Mouse (Mus musculus): ENCODE data around the gene Slc39a7.

The Slc39a7 gene

DNA sequence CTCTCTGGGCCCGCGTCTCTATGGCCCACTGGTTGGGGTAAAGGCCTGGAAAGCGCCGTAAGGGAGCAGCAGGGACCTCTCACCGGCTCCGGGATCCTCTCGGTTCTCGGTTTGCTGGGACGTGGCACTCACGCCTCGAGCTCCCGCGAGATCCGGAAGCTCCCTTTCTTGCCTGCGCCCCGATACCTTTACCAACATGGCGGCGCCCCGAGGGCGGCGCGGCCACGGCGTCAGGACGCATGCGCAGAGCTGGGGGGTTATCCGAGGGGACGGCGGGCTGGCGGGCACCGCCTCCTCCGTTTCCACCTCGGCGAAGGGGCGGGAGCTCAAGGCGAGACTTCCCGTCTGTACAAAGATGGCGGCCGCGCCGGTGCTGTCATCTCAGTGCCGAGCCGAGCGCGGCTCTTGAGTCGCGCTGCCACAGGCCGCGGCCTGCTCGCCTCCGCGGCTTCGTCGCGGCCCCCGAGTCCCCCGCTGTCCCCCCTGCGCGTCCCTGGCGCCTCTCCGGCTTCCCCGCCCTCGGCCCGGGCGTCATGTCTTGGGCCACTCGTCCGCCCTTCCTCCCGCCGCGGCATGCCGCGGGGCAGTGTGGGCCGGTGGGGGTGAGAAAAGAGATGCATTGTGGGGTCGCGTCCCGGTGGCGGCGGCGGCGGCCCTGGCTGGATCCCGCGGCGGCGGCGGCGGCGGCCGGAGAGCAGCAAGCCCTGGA is at the start of gene Slc39a7, which contains the start of gene Rxrb:
Gene Slc39a7, minus strand, starts transcription at position 218 of the 709 bp plus-strand sequence.
Gene Rxrb, plus strand, starts transcription at position 348 of the 709 bp plus-strand sequence.
- peak; percentile 100 for DNase-seq (ENCODE audit: low spot score)

DNA sequence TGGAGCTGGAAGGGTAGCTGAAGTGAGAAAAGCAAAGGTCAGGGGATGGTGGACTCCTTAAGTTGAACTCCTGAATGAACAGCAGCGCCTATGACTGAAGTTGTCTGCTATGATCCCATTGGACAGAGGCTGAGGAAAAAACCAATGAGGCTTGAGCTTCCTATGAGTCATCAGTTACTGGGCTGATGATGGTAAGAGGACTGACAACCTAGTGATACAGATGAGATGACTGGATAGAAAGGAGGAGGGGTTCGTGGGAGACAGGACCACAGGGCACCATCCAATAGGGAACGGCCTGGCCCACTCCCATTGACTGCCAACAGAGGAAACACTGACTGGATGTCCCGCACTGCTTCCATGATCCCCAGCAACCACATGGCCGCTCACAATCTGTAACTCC is 48.1 kb upstream of the Slc39a7 start:
- DNase-seq (ENCODE audit: low spot score), result no peak

DNA sequence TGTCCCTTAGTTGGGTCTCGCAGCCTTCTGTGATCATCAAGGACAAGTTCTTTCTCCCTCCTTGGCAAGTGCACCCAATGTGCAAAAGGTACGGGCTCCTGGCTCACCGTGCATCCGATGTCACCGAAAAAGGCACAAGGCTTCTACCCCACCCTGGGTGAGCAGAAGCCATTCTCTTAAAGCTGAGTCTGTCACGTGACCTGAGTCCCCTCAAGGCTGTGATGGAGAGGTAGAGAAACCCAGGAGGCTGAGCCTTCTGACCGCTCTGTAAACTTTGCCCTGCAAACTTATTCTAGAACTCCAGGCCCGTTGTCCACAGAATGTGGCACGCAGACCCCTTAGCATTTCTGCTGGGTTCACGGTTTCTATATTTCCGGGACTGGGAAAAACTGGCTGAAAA is 47.5 kb upstream of the Slc39a7 start:
- no peak for DNase-seq (ENCODE audit: low spot score)

DNA sequence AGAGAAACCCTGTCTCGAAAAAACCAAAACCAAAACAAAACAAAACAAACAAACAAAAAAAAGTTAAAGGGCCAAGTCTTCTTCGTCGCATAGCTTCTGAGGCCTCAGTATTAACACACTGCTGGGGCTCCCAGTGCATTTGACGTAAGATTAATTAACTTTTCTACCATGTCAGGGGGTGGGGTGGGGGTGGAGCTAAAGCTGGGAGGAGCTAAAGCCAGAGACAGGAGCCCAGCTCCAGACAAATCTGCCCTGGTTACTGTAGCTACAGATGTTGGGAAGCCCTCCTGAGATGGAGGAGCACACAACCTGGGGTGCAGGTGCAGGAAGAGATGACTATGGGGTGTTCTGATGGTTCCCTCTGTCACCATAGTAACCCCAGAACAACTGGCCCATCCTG is 46.7 kb upstream of the Slc39a7 start:
- no peak for DNase-seq (ENCODE audit: low spot score)

DNA sequence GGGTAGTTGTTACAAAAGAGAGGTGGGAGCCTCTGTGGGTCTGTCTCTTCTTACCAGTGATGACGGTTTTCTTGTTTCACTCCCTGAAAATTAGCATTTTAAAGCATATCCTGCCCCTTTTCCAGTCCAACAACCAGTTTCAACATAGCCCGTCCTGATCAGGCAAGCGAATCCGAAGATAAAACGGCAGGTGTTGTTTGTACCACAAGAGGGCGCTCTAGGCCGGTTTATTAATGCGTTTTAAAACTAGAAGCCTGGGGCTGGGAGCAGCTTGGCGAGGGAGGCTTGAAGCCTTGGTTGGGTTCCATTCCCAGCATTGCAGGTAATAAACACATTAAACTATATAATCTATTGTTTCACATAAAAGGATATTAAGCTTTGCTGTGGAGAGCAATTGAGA is 46.1 kb upstream of the Slc39a7 start:
- peak; percentile 67 for DNase-seq (ENCODE audit: low spot score)

DNA sequence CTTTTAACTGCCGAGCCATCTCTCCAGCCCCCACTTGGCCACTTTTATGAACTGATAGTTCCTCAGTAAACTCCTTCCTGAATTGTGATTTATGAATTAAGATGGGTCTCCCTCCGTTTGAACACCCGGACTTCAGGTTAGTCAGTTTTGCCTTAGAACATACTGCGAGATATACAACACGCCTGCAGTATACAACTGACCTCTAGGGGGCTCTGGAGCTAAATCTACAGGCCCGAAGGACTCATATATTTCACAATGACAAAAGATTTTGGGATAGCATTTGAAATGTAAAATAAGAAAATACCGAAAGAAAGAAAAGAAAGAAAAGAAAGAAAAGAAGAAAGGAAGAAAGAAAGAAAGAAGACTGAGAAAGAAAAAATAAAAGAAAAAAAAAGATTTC is 43.8 kb upstream of the Slc39a7 start:
- DNase-seq (ENCODE audit: low spot score), result peak; percentile 58

DNA sequence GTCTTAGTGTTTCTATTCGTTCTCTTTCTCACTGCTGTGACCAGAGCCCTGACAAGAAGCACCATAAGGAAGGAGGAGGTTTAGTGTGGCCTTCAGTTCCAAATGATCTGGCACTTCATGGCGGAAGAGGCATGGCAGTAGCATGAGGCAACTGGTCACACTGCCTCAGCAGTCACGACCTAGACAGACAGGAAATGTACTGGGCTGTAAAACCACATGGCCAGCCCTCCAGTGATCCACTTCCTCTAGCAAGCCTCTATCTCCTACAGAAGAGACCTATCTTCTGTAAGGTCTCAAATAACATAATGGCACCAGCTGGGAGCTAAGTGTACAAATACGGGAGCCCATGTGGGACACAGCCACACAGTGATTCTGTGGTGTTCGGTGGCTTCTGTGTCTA is 40.6 kb upstream of the Slc39a7 start:
- DNase-seq (ENCODE audit: low spot score), result no peak

DNA sequence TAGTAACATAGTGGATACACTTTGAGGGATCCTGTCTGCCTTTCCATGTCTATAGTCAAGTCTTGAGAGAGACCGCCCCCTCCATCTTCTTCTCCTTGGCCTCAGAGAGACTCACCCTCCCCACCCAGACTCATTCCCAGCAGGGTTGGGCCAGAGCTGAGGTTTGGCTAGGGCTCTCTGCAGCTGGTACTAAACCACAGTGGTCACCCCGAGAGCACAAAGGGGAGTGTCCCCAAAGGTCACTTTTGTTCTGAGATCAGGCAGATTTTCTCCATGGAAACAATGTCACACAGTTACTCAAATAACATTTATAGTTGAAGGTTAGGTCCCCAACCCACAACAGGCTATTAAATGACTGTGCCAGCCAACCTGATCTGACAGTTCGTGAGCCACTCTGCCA is 37.4 kb upstream of the Slc39a7 start:
- DNase-seq (ENCODE audit: low spot score), result no peak

DNA sequence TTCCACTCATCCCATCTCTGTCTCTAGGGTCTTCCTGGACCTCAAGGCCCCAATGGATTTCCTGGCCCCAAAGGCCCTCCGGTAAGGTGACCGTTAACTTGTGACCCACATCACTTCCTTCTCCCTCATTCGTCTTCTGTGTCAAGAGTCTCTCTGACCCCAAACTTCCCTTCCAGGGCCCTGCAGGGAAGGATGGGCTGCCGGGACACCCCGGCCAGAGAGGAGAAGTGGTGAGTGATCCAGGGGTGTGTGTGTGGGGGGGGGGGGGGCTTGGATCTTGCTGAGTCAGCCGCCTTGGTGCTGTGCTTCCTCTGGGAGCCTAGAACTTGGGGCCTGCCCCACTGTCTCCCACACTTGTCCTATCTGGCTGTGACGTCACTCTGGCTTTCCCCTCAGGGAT is 25.7 kb upstream of the Slc39a7 start:
- DNase-seq (ENCODE audit: low spot score), result no peak

DNA sequence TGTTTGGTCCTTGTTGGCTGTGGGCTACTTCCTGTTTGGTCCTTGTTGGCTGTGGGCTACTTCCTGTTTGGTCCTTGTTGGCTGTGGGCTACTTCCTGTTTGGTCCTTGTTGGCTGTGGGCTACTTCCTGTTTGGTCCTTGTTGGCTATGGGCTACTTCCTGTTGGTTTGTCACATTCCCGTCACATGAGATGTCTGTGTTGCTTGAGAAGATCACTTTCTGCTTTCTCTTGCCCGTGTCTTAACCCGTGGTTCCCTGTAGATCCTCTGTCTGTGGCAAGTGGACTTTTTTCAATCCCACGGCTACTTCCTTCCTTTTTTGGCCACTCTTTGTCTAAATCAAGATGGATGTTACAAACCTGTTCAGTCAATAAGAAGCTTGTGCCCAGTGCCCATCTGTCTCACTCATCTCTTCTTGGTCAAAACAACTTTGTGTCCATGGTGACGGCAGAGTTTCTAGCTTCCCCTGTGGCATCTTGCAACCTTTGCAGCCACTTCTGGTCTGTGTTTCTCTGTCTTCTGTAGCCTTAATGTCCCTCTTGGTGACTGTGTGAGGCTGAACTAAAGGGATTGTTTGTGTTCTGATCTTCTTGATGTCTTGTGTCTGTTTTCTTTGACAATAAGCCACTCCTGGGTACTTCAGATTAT is 16.0 kb upstream of the Slc39a7 start:
- DNase-seq (ENCODE audit: low spot score), result no peak

DNA sequence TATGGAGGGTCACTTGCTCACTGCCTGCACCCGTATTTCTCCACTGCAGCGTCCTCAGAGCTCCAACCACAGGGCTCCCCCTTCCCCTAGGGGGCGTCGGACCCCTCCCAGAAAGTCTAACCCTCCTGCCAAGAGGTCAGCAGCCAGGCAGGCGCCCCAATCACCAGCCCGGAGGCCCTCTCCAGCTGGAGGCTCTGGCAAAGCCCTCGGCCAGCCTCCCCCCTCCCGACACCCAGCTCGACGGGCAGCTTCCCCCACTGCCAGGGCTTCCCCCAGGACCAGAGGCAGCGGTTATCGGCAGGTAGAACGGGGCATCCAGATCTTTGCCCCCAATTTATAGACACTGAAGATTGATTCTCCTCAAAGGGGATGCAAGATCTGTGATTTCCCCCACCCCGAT is 14.5 kb upstream of the Slc39a7 start:
- no peak for DNase-seq (ENCODE audit: low spot score)

DNA sequence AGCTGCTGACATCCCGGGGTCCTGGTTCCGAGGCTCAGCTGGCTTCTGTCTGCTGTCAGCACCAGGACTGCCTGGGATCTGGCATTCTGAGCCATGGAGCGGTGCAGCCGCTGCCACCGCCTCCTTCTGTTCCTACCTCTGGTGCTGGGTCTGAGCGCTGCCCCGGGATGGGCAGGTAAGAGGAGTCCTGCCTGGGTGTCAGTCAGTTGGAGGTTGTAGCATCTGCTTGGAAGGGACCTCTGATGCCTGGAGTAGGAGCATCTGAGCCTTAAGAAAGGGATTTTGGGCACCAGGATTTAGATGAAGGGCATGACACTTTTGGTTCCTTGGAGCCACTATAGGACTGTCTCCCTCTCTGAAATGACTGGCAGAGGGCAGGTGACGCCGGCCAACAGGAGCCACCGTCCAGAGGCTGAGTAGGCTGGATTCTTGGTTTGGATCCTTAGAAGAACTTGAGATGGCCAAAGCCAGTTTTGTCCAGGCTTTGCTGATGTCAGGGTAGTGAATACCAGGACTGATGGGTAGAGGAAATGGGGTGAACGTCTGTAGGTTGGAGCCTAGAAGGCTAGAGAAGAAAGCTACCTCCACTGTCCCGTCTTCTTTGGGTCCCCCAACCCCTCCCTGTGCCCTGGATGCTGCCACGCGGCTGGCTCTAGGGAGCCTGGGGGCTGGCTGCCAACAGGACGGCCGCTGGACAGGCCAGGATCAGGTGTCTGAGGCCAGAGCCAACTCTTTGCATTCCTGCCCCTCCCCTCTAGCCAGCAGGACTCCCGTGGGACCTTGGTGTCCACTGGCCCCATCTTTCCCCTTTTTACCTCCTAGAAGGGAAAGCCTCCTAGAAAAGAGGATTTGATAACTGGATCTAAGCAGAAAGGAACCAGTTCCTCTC is 8.3 kb upstream of the Slc39a7 start:
- no peak for DNase-seq (ENCODE audit: low spot score)

DNA sequence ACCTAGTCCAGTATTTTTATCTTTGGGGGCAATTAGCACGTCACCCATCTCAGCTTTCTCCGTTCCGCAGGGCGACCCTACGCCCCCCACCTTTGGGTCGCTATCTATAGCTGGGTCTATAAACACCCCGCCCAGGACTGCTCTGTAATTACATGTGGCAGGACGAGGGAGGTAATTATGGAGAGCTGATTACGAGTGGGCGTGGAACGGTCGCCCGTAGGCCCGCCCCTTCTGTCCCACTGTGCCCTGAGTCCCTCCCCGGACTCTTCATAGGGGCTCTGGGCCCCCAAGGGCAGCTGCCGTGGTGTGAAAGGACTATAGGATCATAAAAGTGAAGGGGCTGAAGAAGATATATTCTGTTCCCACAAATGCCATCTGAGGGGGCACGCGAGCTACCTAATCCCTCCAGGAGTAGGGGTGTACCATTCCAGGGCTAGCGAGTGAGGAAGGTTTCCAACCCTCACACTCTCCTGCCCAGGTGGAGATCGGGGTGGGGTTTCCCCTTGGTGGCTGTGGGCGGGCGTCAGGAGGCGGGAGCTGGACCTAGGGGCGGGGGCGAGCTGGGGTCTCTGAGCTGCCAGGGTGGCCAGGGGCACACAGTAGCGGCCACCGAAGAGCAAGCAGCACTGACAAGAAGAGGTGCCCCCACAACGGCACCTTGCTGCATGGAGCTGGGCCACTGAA is 7.5 kb upstream of the Slc39a7 start, which contains the start of gene Col11a2:
Gene Col11a2, plus strand, starts transcription at position 560 of the 684 bp plus-strand sequence.
- DNase-seq (ENCODE audit: low spot score), result no peak

DNA sequence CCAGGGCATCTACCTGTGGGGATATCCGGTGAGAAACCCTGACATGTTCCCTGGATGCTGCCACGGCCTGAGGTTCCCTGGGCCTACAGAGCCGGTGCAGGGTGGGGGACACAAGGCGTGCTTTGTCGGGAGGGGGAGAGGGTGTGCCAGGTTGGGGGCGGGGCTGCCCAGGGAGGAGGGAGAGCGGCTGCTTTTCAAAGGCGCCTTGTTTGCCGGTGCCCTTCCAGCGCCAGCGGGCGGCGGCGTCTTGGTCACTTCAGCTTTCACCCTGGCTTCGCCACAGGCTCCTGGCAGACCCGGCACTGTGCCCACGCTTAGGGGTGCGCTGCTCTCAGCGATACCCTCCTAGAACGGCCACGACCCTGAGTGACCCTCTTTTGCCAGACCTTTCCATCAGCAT is 7.0 kb upstream of the Slc39a7 start:
- no peak for DNase-seq (ENCODE audit: low spot score)

DNA sequence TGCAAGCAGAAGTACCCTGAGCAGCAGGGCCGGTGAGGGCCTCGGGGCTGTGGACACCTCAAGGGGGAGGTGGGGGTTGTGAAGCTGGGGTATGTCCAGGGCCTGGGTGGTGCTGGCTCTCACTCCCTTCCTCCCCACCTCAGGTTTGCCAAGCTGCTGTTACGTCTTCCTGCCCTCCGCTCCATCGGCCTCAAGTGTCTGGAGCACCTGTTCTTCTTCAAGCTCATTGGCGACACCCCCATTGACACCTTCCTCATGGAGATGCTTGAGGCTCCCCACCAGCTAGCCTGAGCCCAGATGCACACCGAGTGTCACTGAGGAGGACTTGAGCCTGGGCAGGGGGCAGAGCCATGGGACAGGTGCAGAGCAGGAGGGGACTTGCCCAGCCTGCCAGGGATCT is 5.8 kb upstream of the Slc39a7 start:
- DNase-seq (ENCODE audit: low spot score), result no peak

DNA sequence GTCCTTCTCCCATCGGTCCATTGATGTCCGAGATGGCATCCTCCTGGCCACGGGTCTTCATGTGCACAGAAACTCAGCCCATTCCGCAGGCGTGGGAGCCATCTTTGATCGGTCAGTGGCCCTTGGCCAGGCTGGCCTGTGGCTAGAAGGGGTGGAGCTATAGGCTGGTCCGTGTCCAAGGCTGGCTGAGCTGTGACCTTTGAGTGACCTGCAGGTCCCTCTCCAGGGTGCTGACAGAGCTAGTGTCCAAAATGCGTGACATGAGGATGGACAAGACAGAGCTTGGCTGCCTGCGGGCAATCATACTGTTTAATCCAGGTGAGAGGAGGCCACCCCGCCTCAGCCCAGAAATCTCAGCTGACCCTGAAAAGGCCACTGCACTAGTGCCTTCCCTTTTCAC is 5.2 kb upstream of the Slc39a7 start:
- no peak for DNase-seq (ENCODE audit: low spot score)

DNA sequence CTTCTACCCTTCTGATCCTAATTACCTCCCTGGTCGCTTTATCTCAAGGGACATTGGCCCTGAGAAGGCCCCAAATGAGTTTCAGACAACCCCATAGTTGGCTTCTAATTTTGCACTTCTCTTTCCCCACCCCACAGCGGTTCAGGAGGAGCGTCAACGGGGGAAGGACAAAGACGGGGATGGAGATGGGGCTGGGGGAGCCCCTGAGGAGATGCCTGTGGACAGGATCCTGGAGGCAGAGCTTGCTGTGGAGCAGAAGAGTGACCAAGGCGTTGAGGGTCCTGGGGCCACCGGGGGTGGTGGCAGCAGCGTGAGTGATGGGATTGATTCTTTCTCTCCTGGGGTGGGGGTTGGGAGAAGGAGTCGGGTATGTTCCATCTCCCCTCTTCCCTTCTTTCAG is 4.0 kb upstream of the Slc39a7 start:
- no peak for DNase-seq (ENCODE audit: low spot score)

DNA sequence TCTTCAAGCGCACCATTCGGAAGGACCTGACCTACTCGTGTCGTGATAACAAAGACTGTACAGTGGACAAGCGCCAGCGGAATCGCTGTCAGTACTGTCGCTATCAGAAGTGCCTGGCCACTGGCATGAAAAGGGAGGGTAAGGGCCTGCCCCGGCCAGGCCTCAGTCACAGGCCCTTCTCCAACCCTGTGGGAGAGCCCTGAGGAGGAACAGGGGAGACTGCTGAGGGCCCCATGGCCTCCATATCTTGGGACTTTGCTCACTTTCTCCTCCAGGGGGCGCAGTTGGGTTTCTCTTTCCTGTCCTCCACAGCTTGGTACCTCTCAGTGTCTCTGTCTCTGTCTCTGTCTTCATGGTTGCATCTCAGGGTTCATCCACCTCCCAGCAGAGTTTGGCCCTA is 2.6 kb upstream of the Slc39a7 start:
- peak; percentile 72 for DNase-seq (ENCODE audit: low spot score)

DNA sequence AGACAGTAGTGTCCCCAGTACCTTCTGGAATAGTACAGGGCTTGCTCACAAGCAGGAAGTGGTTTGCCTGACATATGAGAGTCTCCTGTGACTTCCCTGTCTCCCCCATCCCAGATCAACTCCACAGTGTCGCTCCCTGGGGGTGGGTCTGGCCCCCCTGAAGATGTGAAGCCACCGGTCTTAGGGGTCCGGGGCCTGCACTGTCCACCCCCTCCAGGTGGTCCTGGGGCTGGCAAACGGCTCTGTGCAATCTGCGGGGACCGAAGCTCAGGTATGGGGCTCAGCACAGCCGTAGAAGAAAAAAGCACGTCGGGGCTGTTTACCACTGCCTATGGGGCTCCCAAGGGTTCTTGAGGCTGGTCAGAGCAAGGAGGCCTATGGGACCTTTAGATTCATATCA is 2.0 kb upstream of the Slc39a7 start:
- DNase-seq (ENCODE audit: low spot score), result no peak

DNA sequence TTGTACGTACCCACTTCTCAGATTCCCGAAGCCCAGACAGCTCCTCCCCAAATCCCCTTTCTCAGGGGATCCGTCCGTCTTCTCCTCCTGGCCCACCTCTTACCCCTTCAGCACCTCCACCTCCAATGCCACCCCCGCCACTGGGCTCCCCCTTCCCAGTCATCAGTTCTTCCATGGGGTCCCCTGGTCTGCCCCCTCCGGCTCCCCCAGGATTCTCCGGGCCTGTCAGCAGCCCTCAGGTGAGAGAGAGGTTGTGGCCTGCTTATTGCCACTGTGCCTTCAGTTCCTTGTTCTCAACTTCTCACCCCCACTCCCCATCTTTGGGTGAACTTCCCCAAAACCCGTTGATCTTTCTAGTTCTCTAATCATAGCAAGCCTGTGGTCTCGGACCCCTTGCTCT is 1.3 kb upstream of the Slc39a7 start:
- DNase-seq (ENCODE audit: low spot score), result no peak

DNA sequence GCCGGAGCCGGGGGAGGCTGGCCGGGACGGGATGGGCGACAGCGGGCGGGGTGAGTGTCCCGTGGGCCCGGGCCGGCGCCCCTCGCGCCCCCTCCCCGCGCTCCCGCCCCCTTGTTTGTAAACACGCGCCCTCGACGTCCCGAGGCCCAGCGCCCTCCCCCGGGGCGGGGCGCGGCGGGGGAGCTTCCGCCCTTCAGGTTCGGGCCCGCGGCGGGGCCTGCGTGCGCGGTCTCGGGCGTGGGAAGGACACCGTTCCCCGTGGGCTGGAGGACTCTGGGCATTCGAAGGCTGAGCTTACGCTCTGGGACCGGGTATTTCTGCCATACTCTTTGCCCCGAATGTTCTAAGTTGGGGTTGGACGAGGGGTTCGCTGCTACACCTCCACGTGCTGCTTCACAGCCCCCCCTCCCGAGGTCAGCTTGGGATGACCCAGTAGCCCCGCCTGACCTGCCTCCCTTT is 721 bp upstream of the Slc39a7 start:
- DNase-seq (ENCODE audit: low spot score), result peak; percentile 71

DNA sequence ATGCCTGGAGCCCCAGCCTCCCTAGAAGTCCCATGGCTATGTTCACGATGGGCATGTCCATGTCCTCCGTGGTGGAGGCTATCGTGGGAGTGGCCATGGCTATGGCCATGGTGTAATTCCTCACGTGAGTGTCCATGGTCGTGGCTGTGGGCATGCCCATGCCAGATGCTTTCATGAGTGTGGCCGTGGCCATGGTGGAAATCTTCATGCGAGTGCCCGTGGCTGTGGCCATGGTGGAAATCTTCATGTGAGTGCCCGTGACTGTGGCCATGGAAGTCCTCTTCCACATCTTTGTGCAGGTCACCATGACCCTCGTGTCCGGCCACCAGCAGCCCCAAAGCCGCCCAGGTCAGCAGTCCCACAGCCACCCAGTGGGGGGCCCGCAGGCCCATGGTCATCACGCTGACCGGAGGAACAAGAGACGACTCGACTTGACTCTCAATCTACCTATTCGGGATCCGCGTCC is 588 bp downstream of the Slc39a7 start:
- DNase-seq (ENCODE audit: low spot score), result no peak
